Mouse (Mus musculus): ENCODE data around the gene Chrdl2. TPM values are rescaled to one million over a fixed set of nuclear protein-coding genes. Genes with fewer than 3 reads are reported as not detected.
A peak's percentile ranks its signal among the peaks of the same experiment; 100 is the strongest.

Gene Chrdl2
- polyA plus RNA-seq, 1 experiment from 2014 or later, result 0.11 TPM

- no peaks in the 10 kb centered on the region for H3K36me3 ChIP-seq
- no peaks in the 10 kb centered on the region for H3K27me3 ChIP-seq (replicated peaks)
- H3K9ac ChIP-seq, result no peak overlapping the region
- no peaks in the 10 kb centered on the region for H3K9me3 ChIP-seq (replicated peaks)
- 75% methylated on average over 10 of the region's 10 CpGs for WGBS (ENCODE audit: insufficient replicate concordance)
- peaks cover 34% of the 10 kb centered on the region for H3K4me1 ChIP-seq
- H3K4me2 ChIP-seq, result no peak overlapping the region
- ATAC-seq, result no peak
- no peak overlapping the region for H3K27ac ChIP-seq
- H3K4me3 ChIP-seq, result no peak overlapping the region
Measured at GRCm38 (mm10) chr7:99974208-99974970, 31.6 kb upstream of the Chrdl2 start.

- peaks cover 44% of the 10 kb centered on the region for H3K4me1 ChIP-seq
- H3K27ac ChIP-seq, result peak overlapping the region; percentile 36; the same call in 1 of the 2 replicates
- H3K4me2 ChIP-seq, result peak overlapping the region; percentile 25; the same call in 1 of the 2 replicates
- no peak overlapping the region for H3K4me3 ChIP-seq
- no peaks in the 10 kb centered on the region for H3K9me3 ChIP-seq (replicated peaks)
- no peaks in the 10 kb centered on the region for H3K36me3 ChIP-seq
- WGBS (ENCODE audit: insufficient replicate concordance), result 73% methylated on average over 5 of the region's 5 CpGs
- no peak overlapping the region for H3K9ac ChIP-seq
- no peak for ATAC-seq
- no peaks in the 10 kb centered on the region for H3K27me3 ChIP-seq (replicated peaks)
Measured at GRCm38 (mm10) chr7:99975819-99976575, 30.0 kb upstream of the Chrdl2 start.

GRCm38 (mm10) chr7:99978041-99978440 is 27.9 kb upstream of the Chrdl2 start:
- H3K4me2 ChIP-seq, result no peak overlapping the region
- no peaks in the 10 kb centered on the region for H3K36me3 ChIP-seq
- peaks cover 42% of the 10 kb centered on the region for H3K4me1 ChIP-seq
- H3K9me3 ChIP-seq (replicated peaks), result no peaks in the 10 kb centered on the region
- no peaks in the 10 kb centered on the region for H3K27me3 ChIP-seq (replicated peaks)
- no peak for ATAC-seq
- no peak overlapping the region for H3K4me3 ChIP-seq
- no peak overlapping the region for H3K27ac ChIP-seq
- WGBS (ENCODE audit: insufficient replicate concordance), result 77% methylated on average over 2 of the region's 2 CpGs
- no peak overlapping the region for H3K9ac ChIP-seq

DNA sequence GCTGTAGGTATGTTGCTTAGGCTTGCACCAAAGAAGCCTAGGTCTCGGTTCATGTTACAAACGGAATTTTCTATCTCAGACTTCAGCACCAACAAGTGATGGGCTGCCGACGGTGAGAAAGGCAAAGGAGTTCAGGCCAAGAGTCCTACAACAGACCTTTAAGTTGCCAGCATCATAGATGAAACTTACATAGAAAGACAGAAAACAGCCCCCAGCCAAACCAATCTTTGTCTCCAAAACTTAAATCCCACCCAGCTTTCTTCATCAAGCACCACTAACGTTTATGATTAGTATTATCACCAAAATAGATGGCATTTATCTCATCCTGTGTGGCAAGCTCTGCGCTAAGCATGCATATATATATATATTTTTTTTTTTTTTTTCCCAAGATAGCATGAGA is 26.9 kb upstream of the Chrdl2 start:
- WGBS (ENCODE audit: insufficient replicate concordance), result 16% methylated on average over 6 of the region's 6 CpGs
- no peak for ATAC-seq
- H3K27me3 ChIP-seq (replicated peaks), result no peaks in the 10 kb centered on the region
- no peaks in the 10 kb centered on the region for H3K9me3 ChIP-seq (replicated peaks)
- H3K9ac ChIP-seq, result peak overlapping the region; percentile 96
- H3K4me3 ChIP-seq, result peak overlapping the region; percentile 97
- peak overlapping the region; percentile 97 for H3K4me2 ChIP-seq
- no peaks in the 10 kb centered on the region for H3K36me3 ChIP-seq
- H3K4me1 ChIP-seq, result peaks cover 39% of the 10 kb centered on the region
- peak overlapping the region; percentile 87; the same call in 1 of the 2 replicates for H3K27ac ChIP-seq

DNA sequence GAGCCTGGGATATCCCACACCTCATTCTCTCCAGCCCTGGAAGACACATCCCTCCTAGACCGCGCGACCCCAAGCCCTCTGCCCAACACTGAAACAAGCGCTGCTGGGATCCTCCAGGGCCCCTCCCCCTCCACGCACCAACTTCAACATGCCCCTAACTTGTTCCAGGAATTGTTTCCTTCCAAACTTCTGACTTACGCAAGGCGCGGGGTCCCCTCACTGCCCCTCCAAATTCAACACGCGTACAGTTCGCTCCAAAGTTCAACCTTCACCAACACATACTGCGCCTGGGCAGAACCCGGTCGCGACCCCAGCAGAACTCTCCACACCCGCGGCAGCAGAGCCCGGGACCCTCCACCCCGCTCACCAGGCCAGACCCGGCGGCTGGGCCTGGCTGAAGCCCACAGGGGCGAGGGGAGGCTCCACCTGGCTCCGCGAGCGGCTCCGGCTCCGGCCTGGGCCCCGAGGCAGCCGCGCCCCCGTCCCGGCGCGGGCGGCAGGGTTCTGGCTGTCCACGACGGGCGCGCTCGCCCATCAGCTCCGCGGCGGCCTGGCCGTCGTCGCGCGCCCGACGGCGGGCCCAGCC is 26.3 kb upstream of the Chrdl2 start:
- H3K36me3 ChIP-seq, result no peaks in the 10 kb centered on the region

DNA sequence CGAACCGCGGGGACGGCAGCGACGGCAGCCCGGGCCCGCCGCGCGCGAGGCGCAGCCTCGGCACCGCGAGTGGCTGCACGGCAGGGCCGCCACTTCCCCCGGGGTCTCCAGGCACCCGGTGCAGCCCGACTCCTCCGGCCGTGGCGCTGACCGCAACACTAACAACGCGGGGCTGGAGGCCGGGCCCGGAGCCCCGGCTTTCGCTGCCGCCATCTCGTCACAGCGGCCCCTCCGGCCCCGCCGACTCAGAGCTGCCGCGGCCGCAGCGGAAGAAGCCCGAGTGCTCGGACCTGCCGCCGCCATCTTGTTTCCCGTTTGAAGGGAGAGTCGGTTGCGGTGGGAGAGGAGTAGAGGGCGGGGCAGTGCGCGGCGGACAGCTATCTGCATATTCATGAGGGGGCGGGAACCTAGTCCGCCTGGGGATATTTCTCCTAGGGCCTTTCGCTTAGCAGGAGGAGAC is 25.8 kb upstream of the Chrdl2 start, which contains the start of gene Rnf169:
TSS of gene Rnf169 (minus strand) at position 317 of the 460 bp plus-strand sequence.
- peak within 1 kb of the TSS; percentile 97 for H3K4me2 ChIP-seq
- H3K36me3 ChIP-seq, result no peaks in the 10 kb centered on the region
- ATAC-seq, result peak; percentile 93
- H3K4me3 ChIP-seq, result peak within 1 kb of the TSS; percentile 97
- H3K9ac ChIP-seq, result peak within 1 kb of the TSS; percentile 96
- H3K27ac ChIP-seq, result peak within 1 kb of the TSS; percentile 87
- under 1% methylated on average over 55 of the region's 55 CpGs for WGBS (ENCODE audit: insufficient replicate concordance)
- H3K27me3 ChIP-seq (replicated peaks), result no peaks in the 10 kb centered on the region
- H3K9me3 ChIP-seq (replicated peaks), result no peaks in the 10 kb centered on the region
- H3K4me1 ChIP-seq, result peaks cover 31% of the 10 kb centered on the region

More for the DNA sequence above, 26.3 kb upstream of the Chrdl2 start:
- H3K4me1 ChIP-seq, result peaks cover 34% of the 10 kb centered on the region
- H3K27me3 ChIP-seq (replicated peaks), result no peaks in the 10 kb centered on the region
- H3K4me3 ChIP-seq, result peak overlapping the region; percentile 97
- H3K27ac ChIP-seq, result peak overlapping the region; percentile 87
- WGBS (ENCODE audit: insufficient replicate concordance), result under 1% methylated on average over 48 of the region's 51 CpGs
- H3K9ac ChIP-seq, result peak overlapping the region; percentile 96
- no peaks in the 10 kb centered on the region for H3K9me3 ChIP-seq (replicated peaks)
- ATAC-seq, result peak; percentile 76
- H3K4me2 ChIP-seq, result peak overlapping the region; percentile 97

- WGBS (ENCODE audit: insufficient replicate concordance), result 20% methylated on average over 2 of the region's 2 CpGs
- Histone ChIP-seq H3K36me3 (no peaks in the 10 kb centered on the region), H3K4me1 (peaks cover 27% of the 10 kb centered on the region), H3K4me3 (no peak overlapping the region), H3K4me2 (peak overlapping the region; percentile 97; the same call in 1 of the 2 replicates), H3K9me3 (replicated peaks) (no peaks in the 10 kb centered on the region), H3K27ac (no peak overlapping the region), H3K9ac (no peak overlapping the region), H3K27me3 (replicated peaks) (no peaks in the 10 kb centered on the region)
- no peak for ATAC-seq
Measured at GRCm38 (mm10) chr7:99981311-99981710, 24.7 kb upstream of the Chrdl2 start.

GRCm38 (mm10) chr7:99982256-99983242 is 23.4 kb upstream of the Chrdl2 start:
- H3K27me3 ChIP-seq (replicated peaks), result peaks cover 10% of the 10 kb centered on the region
- no peak overlapping the region for H3K9ac ChIP-seq
- H3K9me3 ChIP-seq (replicated peaks), result no peaks in the 10 kb centered on the region
- no peak for ATAC-seq
- H3K36me3 ChIP-seq, result no peaks in the 10 kb centered on the region
- WGBS (ENCODE audit: insufficient replicate concordance), result 66% methylated on average over 13 of the region's 13 CpGs
- H3K4me3 ChIP-seq, result no peak overlapping the region
- no peak overlapping the region for H3K27ac ChIP-seq
- peaks cover 27% of the 10 kb centered on the region for H3K4me1 ChIP-seq
- H3K4me2 ChIP-seq, result no peak overlapping the region

DNA sequence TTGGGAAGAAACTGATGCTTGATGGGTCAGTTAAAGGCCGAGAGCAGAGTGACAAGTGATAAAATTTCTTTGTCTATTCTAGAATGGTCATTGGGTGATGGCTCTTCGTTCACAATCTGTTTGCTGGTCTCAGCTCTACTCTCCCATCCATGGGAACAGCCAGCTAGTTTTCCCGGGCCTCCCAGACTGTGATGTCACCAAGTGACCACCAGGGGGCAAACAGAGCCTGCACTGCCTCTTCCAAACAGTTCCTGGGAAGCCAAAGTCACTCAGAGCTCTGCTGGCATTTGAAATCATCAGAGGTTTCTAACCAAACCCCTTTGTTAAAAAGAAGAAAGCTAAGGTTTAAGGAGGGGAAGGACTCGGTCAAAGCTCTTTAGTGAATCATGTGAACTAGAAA is 17.2 kb upstream of the Chrdl2 start:
- Histone ChIP-seq H3K4me3 (no peak overlapping the region), H3K4me1 (0 out of 2 replicates have a peak, but pooled peaks cover 3% of the 10 kb centered on the region), H3K27me3 (replicated peaks) (peaks cover 10% of the 10 kb centered on the region), H3K36me3 (no peaks in the 10 kb centered on the region), H3K9me3 (replicated peaks) (no peaks in the 10 kb centered on the region), H3K9ac (no peak overlapping the region), H3K27ac (no peak overlapping the region), H3K4me2 (no peak overlapping the region)
- WGBS (ENCODE audit: insufficient replicate concordance), result 7% methylated on average over 4 of the region's 4 CpGs
- no peak for ATAC-seq

GRCm38 (mm10) chr7:99989844-99990760 is 15.9 kb upstream of the Chrdl2 start:
- Histone ChIP-seq H3K9ac (no peak overlapping the region), H3K4me2 (peak overlapping the region; percentile 12; the same call in 1 of the 2 replicates), H3K27me3 (replicated peaks) (peaks cover 10% of the 10 kb centered on the region), H3K4me1 (0 out of 2 replicates have a peak, but pooled peaks cover 3% of the 10 kb centered on the region), H3K27ac (no peak overlapping the region), H3K9me3 (replicated peaks) (no peaks in the 10 kb centered on the region), H3K36me3 (no peaks in the 10 kb centered on the region), H3K4me3 (no peak overlapping the region)
- WGBS (ENCODE audit: insufficient replicate concordance), result 54% methylated on average over 15 of the region's 15 CpGs
- ATAC-seq, result no peak
